Mouse (Mus musculus): ENCODE measurements around the gene Serinc3. TPM values are rescaled to one million over a fixed set of nuclear protein-coding genes. Genes with fewer than 3 reads are reported as not detected.
A peak's percentile ranks its signal among the peaks of the same experiment; 100 is the strongest.

The Serinc3 gene
- polyA plus RNA-seq, 1 experiment from 2014 or later: 380 TPM

GRCm38 (mm10) chr2:163676321-163676720, 31.4 kb upstream of the Serinc3 start:
- H3K79me2 ChIP-seq (ENCODE audit: inconsistent target): peaks cover 72% of the 10 kb centered on the region; the same call in 1 of the 2 replicates
- H3K36me3 ChIP-seq (ENCODE audit: inconsistent target): no peaks in the 10 kb centered on the region
- H3K4me3 ChIP-seq (ENCODE audit: inconsistent target): no peak overlapping the region
- H3K27ac ChIP-seq: no peak overlapping the region
- WGBS (ENCODE audit: missing documents): 83% methylated on average over 4 of the region's 4 CpGs

- H3K27ac ChIP-seq: no peak overlapping the region
- WGBS (ENCODE audit: missing documents): 70% methylated on average over 6 of the region's 6 CpGs
- H3K36me3 ChIP-seq (ENCODE audit: inconsistent target): no peaks in the 10 kb centered on the region
- peaks cover 72% of the 10 kb centered on the region; the same call in 1 of the 2 replicates for H3K79me2 ChIP-seq (ENCODE audit: inconsistent target)
- H3K4me3 ChIP-seq (ENCODE audit: inconsistent target): no peak overlapping the region
Measured at GRCm38 (mm10) chr2:163675662-163676061, 30.7 kb upstream of the Serinc3 start.

- WGBS (ENCODE audit: missing documents): 98% methylated on average over 5 of the region's 5 CpGs
- no peak overlapping the region for H3K27ac ChIP-seq
- H3K4me3 ChIP-seq (ENCODE audit: inconsistent target): no peak overlapping the region
- H3K36me3 ChIP-seq (ENCODE audit: inconsistent target): no peaks in the 10 kb centered on the region
- peaks cover 72% of the 10 kb centered on the region; the same call in 1 of the 2 replicates for H3K79me2 ChIP-seq (ENCODE audit: inconsistent target)
Measured at GRCm38 (mm10) chr2:163675144-163675619, 30.3 kb upstream of the Serinc3 start.

- no peak overlapping the region for H3K27ac ChIP-seq
- WGBS (ENCODE audit: missing documents): 96% methylated on average over 4 of the region's 5 CpGs
- no peaks in the 10 kb centered on the region for H3K36me3 ChIP-seq (ENCODE audit: inconsistent target)
- peaks cover 70% of the 10 kb centered on the region; the same call in 1 of the 2 replicates for H3K79me2 ChIP-seq (ENCODE audit: inconsistent target)
- H3K4me3 ChIP-seq (ENCODE audit: inconsistent target): no peak overlapping the region
Measured at GRCm38 (mm10) chr2:163674397-163674796, 29.5 kb upstream of the Serinc3 start.

- peaks cover 83% of the 10 kb centered on the region; the same call in 1 of the 2 replicates for H3K79me2 ChIP-seq (ENCODE audit: inconsistent target)
- H3K36me3 ChIP-seq (ENCODE audit: inconsistent target): no peaks in the 10 kb centered on the region
- H3K4me3 ChIP-seq (ENCODE audit: inconsistent target): no peak overlapping the region
- 93% methylated on average over 11 of the region's 11 CpGs for WGBS (ENCODE audit: missing documents)
- no peak overlapping the region for H3K27ac ChIP-seq
Measured at GRCm38 (mm10) chr2:163670872-163671594, 26.1 kb upstream of the Serinc3 start.

- Histone ChIP-seq H3K27ac (no peak overlapping the region), H3K79me2 (ENCODE audit: inconsistent target) (peaks cover 78% of the 10 kb centered on the region), H3K4me3 (ENCODE audit: inconsistent target) (no peak overlapping the region), H3K36me3 (ENCODE audit: inconsistent target) (no peaks in the 10 kb centered on the region)
- WGBS (ENCODE audit: missing documents): 100% methylated on average over 1 of the region's 1 CpGs
Measured at GRCm38 (mm10) chr2:163667045-163667444, 22.1 kb upstream of the Serinc3 start.

- Histone ChIP-seq H3K79me2 (ENCODE audit: inconsistent target) (peaks cover 80% of the 10 kb centered on the region), H3K36me3 (ENCODE audit: inconsistent target) (no peaks in the 10 kb centered on the region), H3K4me3 (ENCODE audit: inconsistent target) (no peak overlapping the region), H3K27ac (peak overlapping the region; percentile 85)
- WGBS (ENCODE audit: missing documents): 22% methylated on average over 3 of the region's 3 CpGs
Measured at GRCm38 (mm10) chr2:163663930-163664329, 19.0 kb upstream of the Serinc3 start.

GRCm38 (mm10) chr2:163662698-163663221, 17.8 kb upstream of the Serinc3 start:
- Histone ChIP-seq H3K36me3 (ENCODE audit: inconsistent target) (no peaks in the 10 kb centered on the region), H3K27ac (peak overlapping the region; percentile 85), H3K4me3 (ENCODE audit: inconsistent target) (no peak overlapping the region), H3K79me2 (ENCODE audit: inconsistent target) (peaks cover 73% of the 10 kb centered on the region)
- 13% methylated on average over 2 of the region's 2 CpGs for WGBS (ENCODE audit: missing documents)

GRCm38 (mm10) chr2:163662076-163662475, 17.1 kb upstream of the Serinc3 start:
- Histone ChIP-seq H3K36me3 (ENCODE audit: inconsistent target) (no peaks in the 10 kb centered on the region), H3K27ac (peak overlapping the region; percentile 85), H3K79me2 (ENCODE audit: inconsistent target) (peaks cover 66% of the 10 kb centered on the region), H3K4me3 (ENCODE audit: inconsistent target) (no peak overlapping the region)
- 95% methylated on average over 5 of the region's 5 CpGs for WGBS (ENCODE audit: missing documents)

GRCm38 (mm10) chr2:163661371-163661850, 16.5 kb upstream of the Serinc3 start:
- no peak overlapping the region for H3K4me3 ChIP-seq (ENCODE audit: inconsistent target)
- H3K27ac ChIP-seq: no peak overlapping the region
- 83% methylated on average over 6 of the region's 6 CpGs for WGBS (ENCODE audit: missing documents)
- H3K36me3 ChIP-seq (ENCODE audit: inconsistent target): no peaks in the 10 kb centered on the region
- peaks cover 60% of the 10 kb centered on the region for H3K79me2 ChIP-seq (ENCODE audit: inconsistent target)

- no peaks in the 10 kb centered on the region for H3K36me3 ChIP-seq (ENCODE audit: inconsistent target)
- H3K79me2 ChIP-seq (ENCODE audit: inconsistent target): peaks cover 48% of the 10 kb centered on the region
- WGBS (ENCODE audit: missing documents): 49% methylated on average over 5 of the region's 5 CpGs
- H3K4me3 ChIP-seq (ENCODE audit: inconsistent target): no peak overlapping the region
- H3K27ac ChIP-seq: no peak overlapping the region
Measured at GRCm38 (mm10) chr2:163660103-163660701, 15.3 kb upstream of the Serinc3 start.

- WGBS (ENCODE audit: missing documents): 95% methylated on average over 11 of the region's 12 CpGs
- peak overlapping the region; percentile 53; the same call in 1 of the 2 replicates for H3K4me3 ChIP-seq (ENCODE audit: inconsistent target)
- peaks cover 41% of the 10 kb centered on the region for H3K79me2 ChIP-seq (ENCODE audit: inconsistent target)
Measured at GRCm38 (mm10) chr2:163659431-163659830, 14.5 kb upstream of the Serinc3 start.

GRCm38 (mm10) chr2:163658941-163659340, 14.0 kb upstream of the Serinc3 start:
- Histone ChIP-seq H3K79me2 (ENCODE audit: inconsistent target) (peaks cover 38% of the 10 kb centered on the region), H3K27ac (no peak overlapping the region), H3K36me3 (ENCODE audit: inconsistent target) (no peaks in the 10 kb centered on the region), H3K4me3 (ENCODE audit: inconsistent target) (peak overlapping the region; percentile 53)
- 10% methylated on average over 8 of the region's 8 CpGs for WGBS (ENCODE audit: missing documents)

More at GRCm38 (mm10) chr2:163659431-163659830, 14.5 kb upstream of the Serinc3 start:
- no peak overlapping the region for H3K27ac ChIP-seq
- H3K36me3 ChIP-seq (ENCODE audit: inconsistent target): no peaks in the 10 kb centered on the region

- Histone ChIP-seq H3K36me3 (ENCODE audit: inconsistent target) (no peaks in the 10 kb centered on the region), H3K27ac (no peak within 1 kb of the TSS), H3K4me3 (ENCODE audit: inconsistent target) (peak within 1 kb of the TSS; percentile 53), H3K79me2 (ENCODE audit: inconsistent target) (peaks cover 38% of the 10 kb centered on the region)
- under 1% methylated on average over 66 of the region's 71 CpGs for WGBS (ENCODE audit: missing documents)
Measured at GRCm38 (mm10) chr2:163657975-163658886, 13.3 kb upstream of the Serinc3 start, which contains the start of gene Pkig. Pkig (plus strand) TSS chr2:163658386.

Measured in macrophage (primary cell).